Mouse (Mus musculus): ENCODE measurements around the gene Grm5. TPM values are rescaled to one million over a fixed set of nuclear protein-coding genes. Genes with fewer than 3 reads are reported as not detected.

Gene Grm5
- polyA plus RNA-seq, 1 experiment: not detected

DNA sequence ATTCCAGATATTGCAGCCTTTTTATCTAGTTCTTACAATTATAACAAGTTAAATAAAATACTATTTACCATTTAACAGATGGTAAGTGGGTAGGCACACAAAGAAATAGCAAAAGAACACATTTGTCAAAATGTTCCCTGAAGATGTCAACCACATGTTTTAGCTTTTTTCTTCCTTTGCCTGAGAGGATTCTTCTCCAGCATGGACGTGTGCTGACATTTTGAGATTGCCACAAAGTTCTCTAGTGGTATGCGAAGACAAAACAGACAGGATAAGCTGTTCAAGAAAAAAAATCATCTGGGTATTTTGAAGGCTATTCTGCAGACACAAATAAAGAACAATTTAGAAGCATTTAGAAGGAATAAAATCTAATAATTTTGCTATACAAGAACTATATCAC, 42.3 kb downstream of the Grm5 start:
- WGBS: 70% methylated on average over 2 of the region's 2 CpGs
- no peaks in the 10 kb centered on the region for H3K4me1 ChIP-seq (ENCODE audit: control insufficient read depth, insufficient read depth, insufficient read length)
- H3K36me3 ChIP-seq (ENCODE audit: control insufficient read depth, insufficient read depth, low read length): no peaks in the 10 kb centered on the region
- no peak for TF ChIP-seq POLR2A (IDR thresholded peaks at IDR 0.05; ENCODE audit: low read depth, low read length)
- TF ChIP-seq CTCF (IDR thresholded peaks at IDR 0.05; ENCODE audit: extremely low read depth, insufficient read depth, insufficient read length, insufficient replicate concordance): no peak
- no peak overlapping the region for H3K27ac ChIP-seq (ENCODE audit: insufficient read depth, low read length)
- DNase-seq (ENCODE audit: low read depth in 1 of 2, low spot score in 2 of 2): no peak
- no peaks in the 10 kb centered on the region for H3K27me3 ChIP-seq (ENCODE audit: control insufficient read depth, insufficient read depth, low read length)
- no peak overlapping the region for H3K4me3 ChIP-seq (ENCODE audit: extremely low read depth, insufficient read depth, insufficient read length)

DNA sequence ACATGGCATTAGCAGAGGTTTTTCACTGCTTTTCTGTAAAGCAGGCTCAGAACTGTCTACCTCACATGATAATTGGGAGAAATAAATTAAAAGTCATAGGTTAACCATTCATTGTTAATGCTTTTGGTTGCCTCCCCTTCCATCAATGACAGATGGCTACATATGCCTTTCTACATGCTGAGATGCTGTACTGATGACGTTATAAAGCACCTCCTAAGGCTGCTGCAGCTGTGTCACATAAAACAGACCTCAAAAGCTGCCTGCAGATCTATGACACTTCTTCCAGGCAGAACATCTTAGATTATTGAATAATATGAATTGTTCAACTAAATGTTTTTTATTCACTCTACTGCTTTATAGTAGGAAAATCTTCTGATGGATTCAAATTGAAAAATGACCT, 51.6 kb downstream of the Grm5 start:
- DNase-seq (ENCODE audit: low read depth in 1 of 2, low spot score in 2 of 2): no peak
- TF ChIP-seq POLR2A (IDR thresholded peaks at IDR 0.05; ENCODE audit: low read depth, low read length): no peak
- TF ChIP-seq CTCF (IDR thresholded peaks at IDR 0.05; ENCODE audit: extremely low read depth, insufficient read depth, insufficient read length, insufficient replicate concordance): no peak
- Histone ChIP-seq H3K36me3 (ENCODE audit: control insufficient read depth, insufficient read depth, low read length) (no peaks in the 10 kb centered on the region), H3K4me1 (ENCODE audit: control insufficient read depth, insufficient read depth, insufficient read length) (no peaks in the 10 kb centered on the region), H3K4me3 (ENCODE audit: extremely low read depth, insufficient read depth, insufficient read length) (no peak overlapping the region), H3K27ac (ENCODE audit: insufficient read depth, low read length) (no peak overlapping the region), H3K27me3 (ENCODE audit: control insufficient read depth, insufficient read depth, low read length) (no peaks in the 10 kb centered on the region)
- whole genome bisulfite sequencing: 59% methylated on average over 1 of the region's 1 CpGs

DNA sequence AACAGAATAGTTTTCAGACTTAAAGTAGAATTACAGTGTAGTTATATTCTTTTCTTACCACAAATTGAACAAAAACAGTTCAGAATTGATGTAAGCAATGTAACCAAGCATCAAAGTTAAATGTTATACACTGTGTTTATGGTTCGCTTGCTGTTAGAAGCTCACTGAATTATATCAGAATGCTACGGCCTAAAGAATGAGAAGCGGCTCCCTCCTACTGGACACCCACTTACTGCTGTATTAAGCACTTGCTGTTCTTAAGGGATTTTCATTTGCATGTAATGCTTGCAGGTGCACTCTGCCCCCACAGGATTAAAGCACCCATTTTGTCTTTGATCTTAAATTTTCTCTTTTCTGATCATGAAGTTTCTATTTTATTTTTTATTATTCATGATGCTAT, 66.6 kb downstream of the Grm5 start:
- Histone ChIP-seq H3K4me1 (ENCODE audit: control insufficient read depth, insufficient read depth, insufficient read length) (no peaks in the 10 kb centered on the region), H3K27ac (ENCODE audit: insufficient read depth, low read length) (no peak overlapping the region), H3K4me3 (ENCODE audit: extremely low read depth, insufficient read depth, insufficient read length) (no peak overlapping the region), H3K27me3 (ENCODE audit: control insufficient read depth, insufficient read depth, low read length) (no peaks in the 10 kb centered on the region), H3K36me3 (ENCODE audit: control insufficient read depth, insufficient read depth, low read length) (no peaks in the 10 kb centered on the region)
- DNase-seq (ENCODE audit: low read depth in 1 of 2, low spot score in 2 of 2): no peak
- WGBS: 92% methylated on average over 3 of the region's 3 CpGs
- TF ChIP-seq CTCF (IDR thresholded peaks at IDR 0.05; ENCODE audit: extremely low read depth, insufficient read depth, insufficient read length, insufficient replicate concordance) (no peak), POLR2A (IDR thresholded peaks at IDR 0.05; ENCODE audit: low read depth, low read length) (no peak)

DNA sequence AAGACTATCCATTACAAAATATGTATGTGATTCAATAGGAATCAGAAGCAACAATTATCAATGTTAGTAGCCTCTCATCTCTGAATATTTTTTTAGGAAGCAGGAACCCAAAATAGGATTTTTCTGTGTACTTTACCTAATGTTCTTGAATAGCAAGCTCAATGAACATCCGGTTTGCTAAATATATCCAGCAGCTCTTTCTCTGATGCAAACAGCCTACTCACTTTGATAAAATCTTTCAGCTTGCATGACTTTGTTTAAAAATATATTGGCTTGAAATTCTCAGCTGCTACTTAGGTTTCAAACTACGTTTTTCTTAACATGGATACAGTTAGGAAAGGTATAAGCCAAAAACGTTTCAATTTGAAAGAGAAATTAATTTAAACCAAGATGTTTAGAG, 77.8 kb downstream of the Grm5 start:
- H3K36me3 ChIP-seq (ENCODE audit: control insufficient read depth, insufficient read depth, low read length): no peaks in the 10 kb centered on the region
- no peaks in the 10 kb centered on the region for H3K27me3 ChIP-seq (ENCODE audit: control insufficient read depth, insufficient read depth, low read length)
- no peak overlapping the region for H3K27ac ChIP-seq (ENCODE audit: insufficient read depth, low read length)
- TF ChIP-seq CTCF (IDR thresholded peaks at IDR 0.05; ENCODE audit: extremely low read depth, insufficient read depth, insufficient read length, insufficient replicate concordance) (no peak), POLR2A (IDR thresholded peaks at IDR 0.05; ENCODE audit: low read depth, low read length) (no peak)
- no peak for DNase-seq (ENCODE audit: low read depth in 1 of 2, low spot score in 2 of 2)
- 56% methylated on average over 3 of the region's 3 CpGs for WGBS
- no peaks in the 10 kb centered on the region for H3K4me1 ChIP-seq (ENCODE audit: control insufficient read depth, insufficient read depth, insufficient read length)
- no peak overlapping the region for H3K4me3 ChIP-seq (ENCODE audit: extremely low read depth, insufficient read depth, insufficient read length)

DNA sequence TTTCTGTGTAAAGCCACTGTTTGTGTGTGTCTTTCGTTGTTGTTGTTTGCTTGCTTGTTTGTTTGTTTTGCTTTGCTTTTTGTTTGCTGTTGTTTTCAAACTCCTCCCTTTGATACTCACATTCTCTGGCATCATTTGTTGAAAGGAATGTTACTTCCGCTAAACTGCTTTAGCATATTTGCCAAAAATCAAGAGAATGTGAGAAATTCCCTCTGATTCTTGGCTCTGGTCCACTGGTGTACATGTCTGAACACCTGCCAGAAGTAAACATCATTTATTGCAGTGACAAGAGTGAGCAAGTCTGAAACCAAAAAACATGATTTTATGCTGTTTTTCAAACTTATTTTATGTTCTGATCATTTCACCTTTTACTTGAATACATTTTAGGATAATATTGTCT, 80.1 kb downstream of the Grm5 start:
- Histone ChIP-seq H3K4me1 (ENCODE audit: control insufficient read depth, insufficient read depth, insufficient read length) (no peaks in the 10 kb centered on the region), H3K27me3 (ENCODE audit: control insufficient read depth, insufficient read depth, low read length) (no peaks in the 10 kb centered on the region), H3K4me3 (ENCODE audit: extremely low read depth, insufficient read depth, insufficient read length) (no peak overlapping the region), H3K27ac (ENCODE audit: insufficient read depth, low read length) (no peak overlapping the region), H3K36me3 (ENCODE audit: control insufficient read depth, insufficient read depth, low read length) (no peaks in the 10 kb centered on the region)
- TF ChIP-seq CTCF (IDR thresholded peaks at IDR 0.05; ENCODE audit: extremely low read depth, insufficient read depth, insufficient read length, insufficient replicate concordance) (no peak), POLR2A (IDR thresholded peaks at IDR 0.05; ENCODE audit: low read depth, low read length) (no peak)
- WGBS: 74% methylated on average over 2 of the region's 2 CpGs
- no peak for DNase-seq (ENCODE audit: low read depth in 1 of 2, low spot score in 2 of 2)

DNA sequence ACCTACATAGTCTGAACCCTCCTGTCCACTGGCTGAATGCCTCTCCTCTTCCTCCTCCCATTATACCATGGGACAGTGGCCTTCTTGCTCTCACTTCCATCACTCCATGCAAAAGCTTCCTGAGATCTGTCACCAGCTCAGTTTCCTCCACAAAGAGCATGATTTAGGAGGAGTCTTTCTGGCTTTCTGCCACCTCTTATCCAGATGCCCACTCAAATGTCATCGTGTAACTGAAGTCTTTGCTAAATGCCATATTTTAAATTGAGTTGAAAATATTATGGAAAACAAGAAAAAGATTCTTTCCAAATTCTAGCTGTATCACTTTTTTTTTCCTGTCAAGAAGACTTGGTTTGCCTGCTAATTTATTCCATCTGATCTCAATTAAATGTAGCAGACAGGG, 132.4 kb downstream of the Grm5 start:
- WGBS: 67% methylated on average over 1 of the region's 1 CpGs
- Histone ChIP-seq H3K27ac (ENCODE audit: insufficient read depth, low read length) (no peak overlapping the region), H3K36me3 (ENCODE audit: control insufficient read depth, insufficient read depth, low read length) (no peaks in the 10 kb centered on the region), H3K4me3 (ENCODE audit: extremely low read depth, insufficient read depth, insufficient read length) (no peak overlapping the region), H3K27me3 (ENCODE audit: control insufficient read depth, insufficient read depth, low read length) (no peaks in the 10 kb centered on the region), H3K4me1 (ENCODE audit: control insufficient read depth, insufficient read depth, insufficient read length) (no peaks in the 10 kb centered on the region)
- TF ChIP-seq POLR2A (IDR thresholded peaks at IDR 0.05; ENCODE audit: low read depth, low read length): no peak
- no peak for TF ChIP-seq CTCF (IDR thresholded peaks at IDR 0.05; ENCODE audit: extremely low read depth, insufficient read depth, insufficient read length, insufficient replicate concordance)
- no peak for DNase-seq (ENCODE audit: low read depth in 1 of 2, low spot score in 2 of 2)

DNA sequence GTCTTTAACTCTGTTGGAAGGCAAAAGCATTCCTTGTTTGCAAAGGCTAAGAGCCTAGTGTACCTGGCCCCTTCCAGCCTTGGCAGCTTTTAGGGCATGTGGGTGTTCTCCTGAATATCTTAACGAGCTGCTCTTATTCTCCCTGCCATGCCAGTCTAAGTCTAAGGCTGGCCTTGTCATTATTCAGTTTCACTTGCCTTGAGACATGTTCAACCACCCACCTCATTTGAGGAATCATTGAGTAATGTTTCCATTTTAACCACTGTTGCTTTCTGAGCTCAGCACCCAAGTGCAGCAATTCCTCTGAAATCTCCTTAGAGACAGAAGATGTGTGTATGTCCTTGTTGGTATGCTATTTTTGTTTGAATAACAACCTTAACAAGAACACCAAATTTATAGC, 134.7 kb downstream of the Grm5 start:
- 72% methylated on average over 1 of the region's 1 CpGs for WGBS
- Histone ChIP-seq H3K36me3 (ENCODE audit: control insufficient read depth, insufficient read depth, low read length) (no peaks in the 10 kb centered on the region), H3K27ac (ENCODE audit: insufficient read depth, low read length) (no peak overlapping the region), H3K4me3 (ENCODE audit: extremely low read depth, insufficient read depth, insufficient read length) (no peak overlapping the region), H3K27me3 (ENCODE audit: control insufficient read depth, insufficient read depth, low read length) (no peaks in the 10 kb centered on the region), H3K4me1 (ENCODE audit: control insufficient read depth, insufficient read depth, insufficient read length) (no peaks in the 10 kb centered on the region)
- DNase-seq (ENCODE audit: low read depth in 1 of 2, low spot score in 2 of 2): no peak
- TF ChIP-seq POLR2A (IDR thresholded peaks at IDR 0.05; ENCODE audit: low read depth, low read length): no peak
- no peak for TF ChIP-seq CTCF (IDR thresholded peaks at IDR 0.05; ENCODE audit: extremely low read depth, insufficient read depth, insufficient read length, insufficient replicate concordance)
